Mouse (Mus musculus): ENCODE data around the gene Arpp21. TPM values are rescaled to one million over a fixed set of nuclear protein-coding genes. Genes with fewer than 3 reads are reported as not detected.

Arpp21 gene
- total RNA-seq, 2 experiments from 2014 or later, result 0.05 to 0.54 TPM

DNA sequence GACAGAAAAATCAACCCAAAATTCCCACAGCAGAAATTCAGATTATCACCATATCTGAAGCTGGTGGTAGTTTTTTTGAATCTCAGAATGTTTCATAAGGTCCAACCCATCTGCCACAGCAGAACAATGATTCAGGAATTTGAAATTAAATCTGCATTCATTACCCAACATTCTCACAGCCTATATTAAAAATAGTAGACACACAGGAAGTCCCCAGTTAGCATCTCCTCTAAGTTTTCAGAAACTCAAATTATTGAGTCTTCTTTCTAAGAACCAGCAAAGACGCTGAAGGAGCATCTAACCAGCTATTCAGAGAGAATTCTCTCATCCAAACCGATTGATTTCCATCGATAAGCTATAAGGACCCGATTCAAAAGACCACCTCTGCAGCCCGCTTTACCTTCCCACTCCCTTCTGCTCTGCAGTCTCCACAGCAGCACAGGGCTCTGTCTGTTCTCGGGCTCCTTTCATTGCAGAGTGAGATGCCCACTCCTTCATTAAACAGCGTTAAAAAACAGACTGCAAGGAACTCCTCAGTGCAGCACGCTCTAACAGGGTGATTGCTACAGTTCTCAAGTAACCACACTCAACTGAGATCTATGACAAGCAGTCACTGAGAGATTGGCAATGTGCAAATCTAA lies 3.7 kb downstream of the Arpp21 start:
- ATAC-seq (replicated peaks; ENCODE audit: poor library complexity, severe bottlenecking), result no peak

DNA sequence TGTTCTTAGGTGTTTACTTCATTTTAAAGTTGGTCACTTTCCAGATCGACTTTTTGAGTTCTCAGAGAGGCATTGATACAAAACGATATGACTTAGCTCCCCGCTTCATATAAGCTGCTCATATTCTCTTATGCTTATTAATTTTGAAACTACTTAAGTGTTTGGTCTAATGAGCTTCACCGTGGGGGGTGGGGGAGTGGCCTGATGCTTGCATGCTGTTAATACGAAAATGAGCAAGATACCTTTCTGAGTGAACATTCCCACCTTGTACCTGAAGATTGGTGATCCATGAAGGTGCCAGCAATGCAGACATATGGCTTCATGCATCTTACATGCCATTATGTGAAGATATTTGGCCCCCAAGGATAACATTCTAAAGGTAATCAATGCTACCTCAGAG lies 4.4 kb downstream of the Arpp21 start:
- no peak for ATAC-seq (replicated peaks; ENCODE audit: poor library complexity, severe bottlenecking)

DNA sequence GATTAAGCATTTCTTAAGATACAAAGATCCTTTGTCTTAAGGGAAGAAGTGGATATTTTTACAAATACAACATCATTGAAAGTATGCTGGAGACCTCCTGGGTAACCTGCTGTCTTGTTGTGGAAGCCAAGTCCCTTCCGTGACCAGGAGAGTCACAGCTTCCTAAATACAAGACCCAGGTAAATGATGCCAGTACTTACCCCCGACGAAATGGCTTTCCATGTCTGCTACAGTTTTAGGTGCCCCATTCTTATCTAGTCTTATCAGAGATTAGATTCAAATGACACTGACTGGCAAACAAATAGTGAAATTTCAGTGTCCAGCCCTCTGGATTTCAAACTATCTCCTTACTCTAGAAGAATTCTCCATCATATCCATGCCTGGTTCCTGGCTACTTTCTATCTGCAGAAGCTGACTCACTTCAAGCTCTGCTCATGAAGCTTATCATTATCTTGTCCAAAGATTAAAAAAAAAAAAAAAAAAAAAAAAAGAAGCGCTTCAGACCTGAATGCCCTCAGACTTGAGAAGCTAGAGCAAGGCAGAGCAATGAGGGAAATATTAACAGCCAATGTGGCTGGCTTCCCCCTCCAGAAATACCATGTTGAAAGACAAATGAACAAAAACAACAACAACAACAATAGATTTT lies 4.9 kb downstream of the Arpp21 start:
- no peak for ATAC-seq (replicated peaks; ENCODE audit: poor library complexity, severe bottlenecking)

DNA sequence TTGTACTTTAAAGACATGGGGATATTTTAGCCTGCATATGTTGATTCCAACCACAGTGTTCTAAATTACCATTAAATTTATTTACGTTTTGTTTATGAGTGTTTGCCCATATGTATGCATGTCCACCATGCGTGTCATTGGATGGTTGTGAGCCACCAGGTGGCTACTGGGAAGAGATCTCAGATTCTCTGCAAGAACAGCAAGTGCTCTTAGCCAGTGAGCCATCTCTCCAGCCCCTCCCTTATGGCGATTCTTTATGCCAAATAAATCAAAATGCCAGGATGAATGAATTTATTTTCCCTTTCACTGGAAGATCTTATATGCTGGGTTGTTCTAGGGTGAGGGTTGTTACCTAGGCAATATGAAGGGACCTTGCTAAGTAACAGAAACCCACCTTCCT lies 7.3 kb downstream of the Arpp21 start:
- ATAC-seq (replicated peaks; ENCODE audit: poor library complexity, severe bottlenecking), result no peak

DNA sequence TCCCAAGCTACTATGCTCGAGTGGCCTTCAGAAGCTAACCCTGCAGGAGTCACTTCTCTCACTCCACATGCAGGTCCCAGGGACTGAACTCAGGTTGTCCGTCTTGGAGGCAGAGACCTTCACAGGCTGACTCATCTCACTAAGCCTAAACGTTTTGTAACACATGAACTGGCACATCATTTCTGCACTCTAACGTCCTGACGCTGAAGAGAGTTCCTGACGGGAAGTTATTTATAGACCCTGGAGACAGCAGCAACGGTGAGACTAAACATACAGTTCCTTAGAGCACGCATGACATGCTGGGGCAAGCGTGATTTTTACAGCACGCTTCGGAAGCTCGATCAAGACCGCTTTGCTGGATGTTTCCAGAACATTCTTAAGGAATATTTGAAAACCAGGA lies 8.6 kb downstream of the Arpp21 start:
- ATAC-seq (replicated peaks; ENCODE audit: poor library complexity, severe bottlenecking), result peak; percentile 85

DNA sequence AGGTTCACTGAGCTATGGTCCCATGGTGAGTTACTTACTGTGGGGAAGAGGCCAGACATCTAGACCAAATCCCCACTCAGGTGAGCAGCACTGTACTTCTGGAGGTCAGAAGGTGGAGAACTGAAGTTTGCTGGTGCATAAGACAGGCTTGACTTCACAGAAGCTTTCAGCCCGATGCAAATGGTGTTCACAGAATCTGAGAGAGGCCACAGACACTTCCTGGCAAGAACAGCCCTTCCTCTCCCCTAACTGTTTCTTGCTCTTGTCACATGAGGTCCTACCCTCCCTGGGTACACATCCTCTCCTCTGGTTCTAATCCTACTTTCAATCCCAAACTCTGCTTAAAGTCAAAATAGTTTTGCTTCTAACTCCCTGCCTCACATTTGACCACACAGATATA lies 9.2 kb downstream of the Arpp21 start:
- peak; percentile 29 for ATAC-seq (replicated peaks; ENCODE audit: poor library complexity, severe bottlenecking)

DNA sequence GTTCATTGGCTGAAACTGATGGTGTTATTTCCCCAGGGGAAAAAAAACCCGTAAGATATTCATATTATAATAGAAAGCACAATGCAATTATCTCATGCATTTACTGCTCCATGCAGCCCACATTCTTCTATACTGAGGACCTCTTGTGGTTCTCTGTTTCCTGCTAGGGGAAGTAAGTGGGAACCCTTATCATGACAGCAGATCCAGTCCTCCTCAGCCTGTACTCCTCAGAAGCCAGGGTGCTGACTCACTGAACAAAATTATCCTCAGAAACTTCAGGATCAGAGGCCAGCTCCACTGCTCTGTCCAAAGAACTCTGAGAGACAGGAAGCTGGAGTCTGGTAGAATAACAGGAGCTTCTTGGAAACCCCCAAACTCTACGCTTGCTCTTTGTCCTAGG lies 10.7 kb downstream of the Arpp21 start:
- peak; percentile 71 for ATAC-seq (replicated peaks; ENCODE audit: poor library complexity, severe bottlenecking)

DNA sequence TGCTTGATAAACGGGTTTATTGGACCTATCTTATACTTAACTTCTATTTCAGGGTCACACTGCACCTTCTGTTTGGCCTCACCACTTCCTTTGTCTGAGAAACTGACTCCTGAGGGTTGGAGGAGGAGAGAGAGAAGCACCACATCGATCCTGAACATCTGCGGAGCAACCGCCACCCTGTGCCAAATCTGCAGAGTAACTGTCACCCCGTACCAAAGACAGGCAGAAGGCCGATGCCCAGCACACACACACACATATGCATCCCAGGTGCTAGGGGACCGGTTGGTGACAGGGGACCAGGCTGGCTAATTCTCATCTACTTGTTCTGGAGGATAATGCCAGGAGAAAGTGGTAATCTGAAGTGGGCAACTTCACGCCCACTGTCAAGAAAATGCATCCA lies 16.4 kb downstream of the Arpp21 start:
- no peak; the same call in 1 of the 2 replicates for ATAC-seq (replicated peaks; ENCODE audit: poor library complexity, severe bottlenecking)

DNA sequence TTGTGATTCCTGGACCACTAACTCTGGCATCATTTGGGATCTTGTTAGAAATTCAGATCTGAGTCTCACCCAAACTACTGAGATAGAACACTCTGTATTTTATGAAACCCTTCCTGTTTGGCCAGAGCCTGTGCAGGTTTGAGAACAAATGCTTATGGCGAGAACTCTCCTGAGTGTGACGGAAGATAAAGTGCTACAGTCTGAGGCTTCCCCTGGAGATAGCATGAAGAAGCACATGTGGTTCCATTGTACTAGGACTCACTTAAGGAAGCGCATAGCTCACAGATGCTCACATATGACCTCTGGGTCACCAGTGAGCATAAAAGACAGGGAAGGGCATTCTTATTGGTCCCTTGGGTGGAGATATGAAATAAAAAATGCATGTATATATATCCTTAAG lies 17.5 kb downstream of the Arpp21 start:
- ATAC-seq (replicated peaks; ENCODE audit: poor library complexity, severe bottlenecking), result no peak

DNA sequence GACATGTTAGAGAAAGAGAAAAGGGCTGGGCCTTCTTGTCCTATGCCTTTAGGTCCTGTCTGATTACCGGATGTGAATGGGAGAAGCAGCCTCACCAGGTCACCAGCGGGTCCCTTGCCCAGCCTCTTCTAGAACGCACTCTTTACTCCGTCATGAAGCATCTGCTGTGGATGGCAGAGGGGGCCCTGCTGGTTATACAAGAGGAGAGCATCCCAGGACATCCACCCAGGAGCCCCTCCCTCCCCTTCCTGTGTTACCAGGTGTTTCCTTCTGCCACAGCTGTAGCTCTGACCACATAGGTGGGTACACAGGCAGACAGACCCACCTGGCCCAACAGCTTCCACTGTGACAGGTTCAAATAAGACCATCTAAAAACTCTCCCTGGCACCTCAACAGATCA lies 18.6 kb downstream of the Arpp21 start:
- ATAC-seq (replicated peaks; ENCODE audit: poor library complexity, severe bottlenecking), result no peak; the same call in 1 of the 2 replicates

DNA sequence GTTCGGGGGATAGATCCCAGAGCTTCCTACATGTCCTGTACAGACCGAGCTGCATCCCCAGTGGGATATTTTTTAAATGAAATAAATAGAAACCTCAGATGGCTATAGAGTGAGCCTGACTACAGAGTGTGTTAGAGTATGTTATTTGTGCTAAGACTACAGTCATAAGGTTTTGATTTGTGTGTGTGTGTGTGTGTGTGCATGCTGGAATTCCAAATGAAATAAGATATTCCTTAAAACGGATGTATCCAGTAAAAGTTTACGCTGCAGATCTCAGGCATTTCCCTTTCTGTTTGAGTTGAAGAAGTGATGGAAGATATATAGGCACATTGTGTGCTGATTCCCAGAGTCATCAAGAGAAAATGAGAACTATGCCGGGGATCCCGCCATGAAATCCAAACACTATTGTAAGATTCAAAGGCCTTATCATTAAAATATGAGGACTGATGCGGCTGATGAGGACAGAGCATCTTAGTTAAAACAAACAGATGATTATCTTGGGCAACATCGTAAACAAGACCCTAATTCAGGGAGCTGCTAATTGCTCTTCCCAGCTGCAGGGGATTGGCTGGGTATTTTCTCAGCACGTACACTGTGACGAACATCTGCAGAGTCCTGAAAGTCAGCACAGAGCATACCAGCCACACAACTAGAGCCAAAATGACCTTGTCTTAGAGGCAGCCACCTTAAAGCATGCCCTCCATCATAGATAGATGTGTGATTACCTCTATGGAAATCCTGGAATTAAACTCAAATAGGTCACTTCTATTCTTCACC lies 20.5 kb downstream of the Arpp21 start:
- no peak for ATAC-seq (replicated peaks; ENCODE audit: poor library complexity, severe bottlenecking)

DNA sequence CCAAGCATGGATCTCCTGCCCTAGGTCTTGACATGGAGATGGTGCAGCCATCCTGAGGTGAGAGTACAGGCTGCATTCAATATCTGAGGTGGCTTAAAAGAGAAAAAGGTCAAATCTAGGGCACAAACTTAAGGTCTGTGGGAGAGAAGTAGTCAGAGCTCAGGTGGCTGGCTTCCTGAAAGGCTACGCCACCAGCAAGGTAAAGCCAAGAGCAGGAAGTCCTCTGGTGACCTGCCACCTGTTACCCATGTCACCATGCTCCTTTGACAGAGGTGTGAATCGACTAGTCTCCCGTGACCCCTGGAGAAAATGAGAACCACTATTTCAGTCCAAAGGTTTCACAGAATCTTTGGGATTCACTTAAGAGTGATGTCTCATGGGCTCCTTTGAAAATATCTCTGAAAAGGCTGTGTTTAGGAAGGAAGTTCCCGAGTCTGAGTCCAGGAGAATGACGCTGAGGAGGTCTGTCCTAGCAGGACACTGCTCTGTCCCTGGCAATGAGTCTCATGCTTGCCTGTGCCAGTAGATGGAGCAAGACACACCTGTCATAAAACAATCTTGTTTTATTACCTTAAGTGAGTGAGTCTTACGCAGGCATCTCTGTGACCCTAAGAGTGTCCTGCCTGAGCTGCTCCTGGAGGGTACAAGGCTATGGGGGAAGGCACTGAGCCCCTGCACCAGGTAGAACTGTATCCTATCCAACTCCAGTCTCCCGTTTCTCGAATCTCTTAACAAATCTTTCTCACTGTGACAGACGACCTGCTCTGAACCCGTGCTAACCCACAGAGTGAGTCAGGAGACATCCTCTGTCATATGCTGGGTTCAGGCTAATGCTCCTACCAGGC lies 22.1 kb downstream of the Arpp21 start:
- peak; percentile 24 for ATAC-seq (replicated peaks; ENCODE audit: poor library complexity, severe bottlenecking)

DNA sequence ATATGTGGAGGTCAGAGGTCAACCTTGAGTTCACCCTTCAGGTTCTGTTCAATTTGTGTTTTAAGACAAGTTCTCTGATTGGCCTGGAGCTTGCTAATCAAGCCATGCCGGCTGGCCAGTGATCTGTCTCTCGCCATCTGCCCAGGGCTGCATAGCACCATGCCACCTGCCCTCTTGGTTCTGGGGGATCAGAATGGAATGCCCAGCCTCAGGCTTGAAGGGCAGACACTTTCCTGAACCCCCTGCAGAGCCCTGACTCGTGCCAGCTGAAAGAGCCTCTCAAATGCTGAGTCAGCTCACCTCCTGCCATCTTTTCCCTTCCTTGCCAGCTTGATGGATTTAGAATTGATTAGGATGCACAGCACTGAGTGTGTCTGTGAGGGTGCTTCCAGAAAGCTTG lies 25.9 kb downstream of the Arpp21 start:
- no peak for ATAC-seq (replicated peaks; ENCODE audit: poor library complexity, severe bottlenecking)

DNA sequence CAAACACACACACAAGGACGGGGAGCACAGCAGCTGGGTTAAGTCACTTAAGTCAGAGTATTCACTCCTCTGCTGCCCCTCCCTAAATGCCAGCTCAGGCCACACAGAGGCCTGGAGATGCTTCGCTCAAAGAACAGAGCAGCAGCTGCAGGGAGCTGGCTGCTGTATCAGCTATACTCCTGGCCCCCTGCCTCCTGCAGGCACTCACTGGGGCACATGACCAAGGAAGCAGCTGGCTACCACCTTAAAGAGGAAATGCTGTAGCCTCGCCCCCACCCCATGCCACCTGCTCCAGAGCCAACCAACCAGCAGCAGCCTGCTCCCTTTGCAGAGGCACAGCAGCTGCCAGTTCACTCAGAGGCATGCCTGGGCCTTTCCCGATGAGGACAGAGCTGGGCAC lies 28.0 kb downstream of the Arpp21 start:
- peak; percentile 97 for ATAC-seq (replicated peaks; ENCODE audit: poor library complexity, severe bottlenecking)

DNA sequence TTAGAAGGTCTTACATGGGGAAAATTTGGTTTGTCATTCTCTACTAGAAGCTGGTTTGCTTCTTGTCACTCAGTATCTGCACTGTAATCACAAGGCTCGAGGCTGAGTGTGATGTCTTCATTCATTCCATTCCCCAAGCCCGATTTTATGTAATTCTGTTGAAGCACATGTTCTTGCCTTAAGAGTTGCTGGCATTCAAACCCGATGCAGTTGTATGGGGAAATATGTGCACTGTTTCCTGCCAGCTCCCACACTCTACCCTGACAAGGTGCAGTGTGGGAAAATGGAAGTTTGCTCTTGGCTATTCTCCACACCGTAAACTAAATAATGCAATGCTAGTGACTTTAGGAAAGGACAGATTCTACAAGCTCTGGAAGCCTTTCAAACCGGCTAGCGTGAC lies 37.4 kb downstream of the Arpp21 start:
- ATAC-seq (replicated peaks; ENCODE audit: poor library complexity, severe bottlenecking), result no peak

DNA sequence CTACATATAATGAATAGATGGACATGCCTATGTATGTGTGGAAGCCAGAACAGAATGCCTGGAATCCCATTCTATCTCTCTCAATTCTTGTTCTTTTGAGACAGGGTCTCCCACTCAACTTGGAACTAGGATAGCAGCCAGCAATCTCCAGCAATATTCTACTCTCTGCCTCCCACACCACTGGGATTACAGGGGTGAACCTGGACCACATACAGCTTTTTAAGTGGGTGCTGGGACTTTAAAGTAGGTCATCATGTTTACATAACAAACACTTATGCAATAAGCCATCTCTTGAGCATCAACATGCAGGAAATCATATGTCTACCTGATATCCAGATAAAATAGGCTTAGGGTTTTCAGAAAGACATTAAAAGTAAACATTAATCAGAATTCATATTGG lies 41.7 kb downstream of the Arpp21 start:
- ATAC-seq (replicated peaks; ENCODE audit: poor library complexity, severe bottlenecking), result no peak

DNA sequence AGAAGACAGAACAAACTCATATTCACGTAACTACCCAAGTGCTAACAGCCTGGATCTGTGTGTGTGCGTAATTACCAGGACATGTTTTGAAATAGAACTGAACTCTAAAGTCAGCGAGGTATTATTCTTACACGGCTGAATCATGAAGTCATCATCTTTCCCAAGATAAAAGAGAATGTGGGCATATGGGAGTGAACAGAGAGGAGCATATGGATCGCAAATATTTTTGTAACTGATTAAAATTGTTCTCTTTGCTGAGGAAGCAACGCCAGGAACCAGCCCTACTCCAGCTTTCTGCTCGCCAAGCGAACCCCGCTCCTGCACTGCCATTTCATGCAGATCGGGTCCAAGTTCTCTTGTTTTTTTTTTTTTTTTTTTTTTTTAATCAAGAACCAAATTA lies 46.3 kb downstream of the Arpp21 start:
- ATAC-seq (replicated peaks; ENCODE audit: poor library complexity, severe bottlenecking), result no peak

DNA sequence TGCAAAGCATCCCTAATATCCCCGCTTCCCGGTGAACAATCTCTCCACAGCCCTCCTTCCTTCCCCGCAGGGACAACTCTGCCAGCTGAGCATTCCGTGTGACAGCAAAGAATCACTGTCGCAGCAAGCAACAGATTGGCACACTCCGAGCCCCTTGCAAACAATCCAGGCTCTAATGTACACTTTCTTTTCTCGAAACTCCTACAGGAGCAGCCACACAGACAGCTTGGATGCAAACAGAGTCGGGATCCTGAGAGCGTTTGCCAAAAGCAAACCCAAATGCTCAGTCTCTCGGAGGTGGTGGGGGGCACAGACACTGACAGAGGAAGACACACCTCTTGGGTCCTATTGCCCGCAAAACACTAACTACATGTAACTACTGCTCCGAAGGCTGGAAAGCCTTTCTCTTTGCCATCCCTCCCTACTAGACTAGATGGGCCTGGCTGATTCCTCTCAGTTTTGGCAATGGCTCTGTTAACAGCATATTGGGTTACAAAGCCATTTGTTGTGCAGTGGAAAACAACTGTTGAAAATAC lies 47.3 kb downstream of the Arpp21 start:
- no peak for ATAC-seq (replicated peaks; ENCODE audit: poor library complexity, severe bottlenecking)

DNA sequence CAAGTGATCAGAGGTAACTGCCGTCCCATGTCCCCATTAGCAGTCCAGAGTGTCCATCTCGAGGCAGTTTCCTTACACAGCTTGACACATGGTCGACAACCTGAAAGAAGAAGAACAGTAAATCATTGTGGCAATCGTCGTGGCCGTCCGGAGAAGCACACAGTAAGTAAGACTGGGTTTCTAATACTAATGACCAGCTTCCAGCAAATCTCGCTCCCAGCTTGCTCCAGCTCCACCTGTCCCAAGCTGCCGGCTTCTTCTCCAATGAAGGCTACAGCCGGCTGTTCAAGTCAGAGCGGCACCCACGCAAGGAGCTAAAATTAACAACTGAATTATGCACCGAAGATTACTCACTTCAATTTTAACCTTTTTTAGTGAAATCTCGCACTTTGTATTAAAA lies 48.1 kb downstream of the Arpp21 start:
- no peak for ATAC-seq (replicated peaks; ENCODE audit: poor library complexity, severe bottlenecking)

Data from granulocyte monocyte progenitor cell, adult 5-6 weeks (primary cell).